Mouse (Mus musculus) kidney, adult 2 months (tissue): ENCODE measurements at regions not wholly inside any gene's neighbourhood (a gene's known extent, or its start where the extent isn't known, plus 50 kb on each side); places are given as distances from the start of the nearest gene placed in this dataset.
"Not testable (repeated sequence)": the region's sequence is repeated elsewhere in the genome, so short reads cannot be mapped to it uniquely, and the experiment has no call there.

Experiments
- DNase-seq: peaks from one replicate; pipeline ENCODE4 v3.0.0; 2021
- H3K27ac ChIP-seq: fragments of 200-500 bp; 2 replicates; pipeline ENCODE4 v1.5.1; 2012; ENCODE audit warnings: low read depth, low read length, control low read depth, inconsistent platforms; ENCODE audit not compliant: insufficient read depth
- H3K27me3 ChIP-seq: fragments of 200-500 bp; replicated peaks from 2 replicates; pipeline ENCODE4 v1.6.1; 2012; ENCODE audit warnings: mild to moderate bottlenecking, moderate library complexity, low read length, inconsistent platforms; ENCODE audit not compliant: control insufficient read depth, insufficient read depth
- H3K36me3 ChIP-seq: fragments of 200-500 bp; 2 replicates; pipeline ENCODE4 v1.6.1; 2012; ENCODE audit warnings: mild to moderate bottlenecking, moderate library complexity, low read length, inconsistent platforms; ENCODE audit not compliant: control insufficient read depth, insufficient read depth
- H3K4me1 ChIP-seq: fragments of 200-500 bp; 2 replicates; pipeline ENCODE4 v1.6.1; 2011; ENCODE audit warnings: low read length; ENCODE audit not compliant: control insufficient read depth, insufficient read depth
- H3K4me3 ChIP-seq: fragments of 200-500 bp; 2 replicates; pipeline ENCODE4 v1.5.1; 2011; ENCODE audit warnings: mild to moderate bottlenecking, low read depth, low read length, control low read depth; ENCODE audit not compliant: insufficient read depth
- CTCF ChIP-seq: fragments of 200-500 bp; conservative IDR thresholded peaks from 2 replicates; pipeline ENCODE4 v1.5.1; 2011; ENCODE audit warnings: low read depth, mild to moderate bottlenecking, control low read depth, low read length, moderate library complexity, mixed read lengths; ENCODE audit not compliant: insufficient read depth, insufficient read length
- POLR2A ChIP-seq: fragments of 200-500 bp; IDR thresholded peaks from one replicate; pipeline ENCODE4 v1.6.1; 2011; ENCODE audit warnings: low read depth, low read length, control low read depth
- WGBS: fragments of 180-500 bp; shearing (Covaris S2); methylation state at CpG from one replicate; pipeline ENCODE4 v1.1.7; 2018; 5-methylcytosine and 5-hydroxymethylcytosine counted together

GRCm38 (mm10) chr13:111905213-111905701 lies 96.5 kb upstream of the Map3k1 start:
- Histone ChIP-seq H3K27ac (no peak overlapping the region), H3K4me1 (peaks cover 10% of the 10 kb centered on the region), H3K27me3 (no peaks in the 10 kb centered on the region), H3K36me3 (no peaks in the 10 kb centered on the region), H3K4me3 (no peak overlapping the region)
- peak; percentile 71 for DNase-seq
- TF ChIP-seq CTCF (no peak), POLR2A (no peak)
- WGBS, result 44% methylated on average over 10 of the region's 10 CpGs

GRCm38 (mm10) chr13:111911071-111911470 lies 102.3 kb upstream of the Map3k1 start:
- 85% methylated on average over 5 of the region's 5 CpGs for WGBS
- no peak overlapping the region for H3K4me3 ChIP-seq
- DNase-seq, result no peak
- no peaks in the 10 kb centered on the region for H3K36me3 ChIP-seq
- H3K27ac ChIP-seq, result no peak overlapping the region
- TF ChIP-seq POLR2A (no peak), CTCF (no peak)
- no peaks in the 10 kb centered on the region for H3K27me3 ChIP-seq
- H3K4me1 ChIP-seq, result peaks cover 6% of the 10 kb centered on the region; the same call in 1 of the 2 replicates

GRCm38 (mm10) chr13:111911661-111912312 lies 103.0 kb upstream of the Map3k1 start:
- H3K27me3 ChIP-seq, result no peaks in the 10 kb centered on the region
- H3K27ac ChIP-seq, result no peak overlapping the region
- H3K4me3 ChIP-seq, result no peak overlapping the region
- DNase-seq, result peak; percentile 24
- H3K4me1 ChIP-seq, result peaks cover 6% of the 10 kb centered on the region; the same call in 1 of the 2 replicates
- no peaks in the 10 kb centered on the region for H3K36me3 ChIP-seq
- TF ChIP-seq POLR2A, result no peak
- TF ChIP-seq CTCF, result no peak
- 81% methylated on average over 11 of the region's 11 CpGs for WGBS

GRCm38 (mm10) chr13:111914348-111914913 lies 105.6 kb upstream of the Map3k1 start:
- no peak overlapping the region for H3K27ac ChIP-seq
- 0 out of 2 replicates have a peak, but pooled peaks cover 4% of the 10 kb centered on the region for H3K4me1 ChIP-seq
- H3K27me3 ChIP-seq, result no peaks in the 10 kb centered on the region
- H3K4me3 ChIP-seq, result no peak overlapping the region
- no peak for DNase-seq
- no peaks in the 10 kb centered on the region for H3K36me3 ChIP-seq
- TF ChIP-seq CTCF, result no peak
- no peak for TF ChIP-seq POLR2A
- 70% methylated on average over 5 of the region's 5 CpGs for WGBS

GRCm38 (mm10) chr13:111919417-111919816 lies 110.6 kb upstream of the Map3k1 start:
- H3K27ac ChIP-seq, H3K4me3 ChIP-seq: not testable (repeated sequence)
- 84% methylated on average over 11 of the region's 11 CpGs for WGBS

GRCm38 (mm10) chr13:111920534-111920933 lies 111.7 kb upstream of the Map3k1 start:
- Histone ChIP-seq H3K36me3 (no peaks in the 10 kb centered on the region), H3K27me3 (no peaks in the 10 kb centered on the region; the same call in 1 of the 2 replicates), H3K4me3 (no peak overlapping the region), H3K27ac (no peak overlapping the region), H3K4me1 (no peaks in the 10 kb centered on the region)
- WGBS, result 81% methylated on average over 2 of the region's 2 CpGs
- DNase-seq, result no peak
- TF ChIP-seq CTCF, result no peak

More at GRCm38 (mm10) chr13:111919417-111919816, 110.6 kb upstream of the Map3k1 start:
- H3K4me1 ChIP-seq, H3K36me3 ChIP-seq, DNase-seq, H3K27me3 ChIP-seq: not testable (repeated sequence)

GRCm38 (mm10) chr13:111921142-111922035 lies 112.6 kb upstream of the Map3k1 start:
- DNase-seq, result no peak
- H3K27me3 ChIP-seq, result no peaks in the 10 kb centered on the region; the same call in 1 of the 2 replicates
- H3K36me3 ChIP-seq, result no peaks in the 10 kb centered on the region
- WGBS, result 86% methylated on average over 5 of the region's 5 CpGs
- TF ChIP-seq POLR2A (no peak), CTCF (no peak)
- H3K4me3 ChIP-seq, result no peak overlapping the region
- H3K4me1 ChIP-seq, result no peaks in the 10 kb centered on the region
- no peak overlapping the region for H3K27ac ChIP-seq
